Mouse (Mus musculus) layer of hippocampus, adult 18-20 months (tissue): ENCODE results near the gene Sp8. TPM values are rescaled to one million over a fixed set of nuclear protein-coding genes. Genes with fewer than 3 reads are reported as not detected.

Experiments
- DNase-seq, 2 experiments: peaks; one replicate each; pipeline ENCODE4 v3.0.0; 2022; ENCODE audit warnings: low spot score in 2 of 2
- total RNA-seq, 2 experiments: library from RNA; stranded (reverse); gene quantifications; 2 replicates each; pipeline ENCODE4 v1.2.3; 2021

Sp8 gene
- total RNA-seq, 2 experiments from 2014 or later = 1.2 to 2.3 TPM

DNA sequence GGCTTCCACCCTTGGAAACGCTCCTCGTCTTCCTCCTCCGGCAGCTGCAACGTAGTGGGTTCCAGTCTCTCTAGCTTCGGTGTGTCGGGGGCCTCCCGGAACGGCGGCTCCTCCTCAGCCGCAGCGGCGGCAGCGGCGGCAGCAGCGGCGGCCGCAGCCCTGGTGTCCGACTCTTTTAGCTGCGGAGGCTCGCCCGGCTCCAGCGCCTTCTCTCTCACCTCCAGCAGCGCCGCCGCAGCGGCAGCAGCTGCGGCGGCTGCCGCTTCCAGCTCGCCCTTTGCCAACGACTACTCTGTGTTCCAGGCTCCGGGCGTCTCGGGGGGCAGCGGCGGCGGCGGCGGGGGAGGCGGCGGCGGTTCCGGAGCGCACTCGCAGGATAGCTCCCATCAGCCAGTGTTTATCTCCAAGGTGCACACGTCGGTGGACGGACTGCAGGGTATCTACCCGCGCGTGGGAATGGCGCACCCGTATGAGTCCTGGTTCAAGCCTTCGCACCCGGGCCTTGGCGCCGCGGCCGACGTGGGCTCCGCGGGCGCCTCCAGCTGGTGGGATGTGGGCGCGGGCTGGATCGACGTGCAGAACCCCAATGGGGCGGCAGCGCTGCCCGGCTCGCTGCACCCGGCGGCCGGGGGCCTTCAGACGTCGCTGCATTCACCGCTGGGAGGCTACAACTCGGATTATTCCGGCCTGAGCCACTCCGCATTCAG is 2.5 kb downstream of the Sp8 start:
- DNase-seq = no peak

DNA sequence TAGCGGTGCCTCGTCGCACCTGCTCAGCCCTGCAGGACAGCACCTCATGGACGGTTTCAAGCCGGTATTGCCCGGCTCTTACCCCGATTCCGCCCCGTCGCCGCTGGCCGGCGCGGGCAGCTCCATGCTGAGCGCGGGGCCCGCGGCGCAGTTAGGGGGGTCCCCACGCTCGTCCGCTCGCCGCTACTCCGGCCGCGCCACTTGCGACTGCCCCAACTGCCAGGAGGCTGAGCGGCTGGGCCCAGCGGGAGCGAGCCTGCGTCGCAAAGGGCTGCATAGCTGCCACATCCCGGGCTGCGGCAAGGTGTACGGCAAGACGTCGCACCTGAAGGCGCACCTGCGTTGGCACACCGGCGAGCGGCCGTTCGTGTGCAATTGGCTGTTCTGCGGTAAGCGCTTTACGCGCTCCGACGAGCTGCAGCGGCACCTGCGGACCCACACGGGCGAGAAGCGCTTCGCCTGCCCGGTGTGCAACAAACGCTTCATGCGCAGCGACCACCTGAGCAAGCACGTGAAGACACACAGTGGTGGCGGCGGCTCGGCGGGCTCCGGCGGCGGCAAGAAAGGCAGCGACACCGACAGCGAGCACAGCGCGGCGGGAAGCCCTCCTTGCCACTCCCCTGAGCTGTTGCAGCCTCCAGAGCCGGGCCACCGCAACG is 3.2 kb downstream of the Sp8 start:
- no peak for DNase-seq

DNA sequence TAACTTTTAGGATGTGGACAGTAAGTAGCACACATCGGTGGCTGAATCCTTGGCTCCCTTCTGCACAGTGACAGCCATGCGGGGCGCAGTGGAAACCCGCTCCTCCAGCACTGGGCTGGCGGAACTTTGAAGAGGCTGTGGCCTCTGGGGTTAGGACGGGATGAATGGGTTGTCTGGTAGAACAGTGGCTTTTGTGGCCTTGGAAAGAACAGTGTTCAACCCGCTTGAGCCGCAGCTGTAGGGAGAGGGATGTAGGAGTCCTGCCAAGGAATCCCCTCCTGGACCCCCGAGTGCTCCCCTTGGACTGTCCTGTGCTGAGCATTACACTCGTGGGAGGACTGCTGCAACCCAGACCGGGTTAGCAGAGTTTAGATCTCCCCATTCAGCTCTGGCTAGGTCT is 3.9 kb downstream of the Sp8 start:
- DNase-seq = no peak

DNA sequence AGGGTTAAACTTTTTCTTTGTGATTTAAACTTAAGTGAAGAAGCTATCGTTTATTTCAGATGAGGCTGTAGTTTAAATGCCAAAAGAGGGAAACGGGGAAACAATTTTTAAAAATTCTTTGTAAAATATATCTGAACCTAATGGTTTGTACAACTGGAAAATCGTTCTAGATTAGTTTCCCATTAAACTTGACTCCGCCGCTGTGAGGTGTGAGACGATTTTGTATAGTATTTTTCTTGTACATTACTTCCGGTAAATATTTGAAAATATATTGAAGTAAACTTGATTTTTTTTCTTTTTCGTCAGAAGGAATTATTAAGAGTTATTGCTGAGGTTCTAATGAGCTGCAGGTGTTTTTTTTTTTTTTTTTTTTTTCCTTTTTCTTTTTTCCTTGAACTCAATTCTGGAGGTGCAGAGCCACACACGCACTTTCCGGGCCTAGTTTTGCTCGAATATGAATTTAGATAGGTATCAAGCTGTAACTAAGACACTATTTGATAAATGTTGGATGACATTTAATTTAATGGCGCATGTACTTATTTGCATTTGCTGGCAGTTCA is 4.8 kb downstream of the Sp8 start:
- no peak for DNase-seq

DNA sequence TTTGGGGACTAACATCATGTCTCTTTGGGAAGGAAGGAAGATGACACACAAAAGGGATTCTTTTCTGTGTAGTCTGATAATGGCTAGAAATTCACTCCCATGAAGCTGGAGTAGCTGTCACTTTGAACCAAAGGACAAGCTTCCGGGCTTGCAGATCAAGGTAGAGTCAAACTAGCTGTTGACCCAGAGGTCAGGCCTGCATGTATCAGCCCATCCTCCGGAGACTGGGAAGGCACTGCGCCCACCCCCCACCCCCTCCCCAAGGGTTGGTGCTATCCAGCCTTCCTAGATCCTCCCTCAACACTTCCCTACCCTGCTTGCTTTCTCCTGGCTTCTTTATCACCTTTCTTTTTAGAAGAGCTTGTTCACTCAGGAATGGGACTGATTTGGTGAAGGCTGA is 7.2 kb downstream of the Sp8 start:
- DNase-seq = no peak

DNA sequence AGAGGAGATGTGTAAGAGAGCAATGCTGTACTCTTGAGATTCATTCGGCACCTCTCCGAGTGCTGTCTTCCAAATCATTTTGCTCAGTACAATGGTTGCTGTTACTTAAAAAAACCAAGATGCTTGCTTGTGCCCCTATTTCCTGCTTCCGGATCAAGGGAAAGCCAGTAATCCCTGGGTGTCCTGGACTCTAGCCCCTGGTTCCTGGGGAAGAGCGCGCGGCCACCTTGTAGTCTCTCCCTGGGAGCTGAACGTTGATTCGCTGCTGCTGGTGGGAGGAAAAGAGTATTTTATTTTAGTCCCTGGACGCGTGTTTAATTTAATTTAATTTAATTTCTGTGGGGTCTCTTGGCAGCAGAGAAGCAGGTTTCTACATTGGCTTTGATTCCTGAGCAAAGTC is 8.3 kb downstream of the Sp8 start:
- DNase-seq = no peak

- peak in 1 of 2 experiments; percentile 70 for DNase-seq
Measured at GRCm38 (mm10) chr12:118854831-118855453, 8.8 kb downstream of the Sp8 start.

DNA sequence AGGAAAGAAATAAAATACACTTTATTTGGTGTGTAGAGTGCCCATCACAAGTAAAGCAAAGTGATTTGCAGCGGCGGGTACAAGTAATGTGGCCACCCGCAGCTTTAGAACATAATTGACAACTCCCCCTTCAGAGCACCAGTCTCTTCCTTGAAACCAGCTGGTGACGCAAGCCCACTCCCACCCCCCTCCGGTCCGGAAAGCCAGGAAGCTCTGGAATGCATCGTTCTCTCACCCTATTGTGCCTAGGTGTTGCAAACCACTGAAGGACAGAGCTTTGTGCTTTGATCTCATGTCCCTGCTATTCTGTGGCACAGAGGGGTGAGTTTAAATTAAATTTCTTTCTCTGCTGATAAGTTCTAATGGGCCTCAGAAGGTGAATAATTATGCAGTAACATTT is 10.0 kb downstream of the Sp8 start:
- DNase-seq = no peak

GRCm38 (mm10) chr12:118872673-118873072 is 26.5 kb downstream of the Sp8 start:
- no peak for DNase-seq

DNA sequence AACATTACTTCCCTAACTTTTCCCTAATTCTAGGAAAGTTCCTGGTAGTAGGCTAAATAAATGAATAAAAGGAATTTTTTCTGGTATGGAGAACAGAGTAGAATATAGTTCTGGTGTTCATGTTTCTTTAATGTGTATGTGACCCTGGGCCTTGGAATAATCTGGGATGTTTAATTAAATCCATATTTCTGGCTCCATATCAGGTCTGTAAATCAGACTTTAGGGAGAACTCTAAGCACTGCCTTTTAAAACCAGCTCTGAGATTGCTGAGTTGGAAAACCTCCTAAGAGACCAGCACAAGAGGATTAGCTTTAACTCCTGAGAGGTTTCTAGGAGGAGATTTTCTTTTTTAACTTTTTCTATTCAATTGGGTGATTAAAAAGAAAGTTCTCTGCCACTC is 36.7 kb downstream of the Sp8 start:
- DNase-seq = no peak

- DNase-seq = no peak
Measured at GRCm38 (mm10) chr12:118887964-118888363, 41.8 kb downstream of the Sp8 start.

Other genes with a start within 250 kb of the Sp8 start
- gene Abcb5, start 120.1 kb downstream of the Sp8 start, total RNA-seq = not detected